Mouse (Mus musculus) gastrocnemius, adult 2 months (tissue): ENCODE results near the gene Upf3a. TPM values are rescaled to one million over a fixed set of nuclear protein-coding genes. Genes with fewer than 3 reads are reported as not detected.
"Not testable (repeated sequence)": the region's sequence is repeated elsewhere in the genome, so short reads cannot be mapped to it uniquely, and the experiment has no call there.

ENCODE experiments used
- DNase-seq: peaks from one replicate; pipeline ENCODE4 v3.0.0; 2022
- H3K27ac ChIP-seq: fragments of 200-600 bp; 2 replicates; pipeline ENCODE4 v1.8.1; 2022; ENCODE audit warnings: mild to moderate bottlenecking
- H3K4me3 ChIP-seq: fragments of 200-600 bp; 2 replicates; pipeline ENCODE4 v1.8.1; 2022; ENCODE audit warnings: mild to moderate bottlenecking, moderate library complexity
- CTCF ChIP-seq: fragments of 200-600 bp; IDR thresholded peaks from 2 replicates; pipeline ENCODE4 v1.8.1; 2022; ENCODE audit warnings: antibody characterized with exemption, mild to moderate bottlenecking, moderate library complexity
- intact Hi-C: fragments of 180-260 bp; cut with DNase I; formaldehyde crosslinking; loops from one replicate; pipeline ENCODE4 v1.15.1; 2025
- total RNA-seq, 2 experiments: library from RNA; stranded (reverse); gene quantifications; 2 replicates each; pipeline ENCODE4 v1.2.3; 2021

The Upf3a gene
- total RNA-seq, 2 experiments from 2014 or later: 8.8 to 10.1 TPM

- Histone ChIP-seq H3K27ac (peak overlapping the region; percentile 99), H3K4me3 (peak overlapping the region; percentile 77)
- intact Hi-C loops: loop anchor here (2.0 to 5.0 kb wide), 3 partner anchors 27 to 101 kb away; partner anchors contain the start of gene Champ1
- peak; percentile 99 for DNase-seq
- peak; percentile 95; the same call in 1 of the 2 replicates for TF ChIP-seq CTCF
These were observed 417 bp downstream of the Upf3a start for GRCm38 (mm10) chr8:13785764-13786299.

- intact Hi-C loops: loop anchor here (5.0 kb wide), 2 partner anchors 78 to 98 kb away; partner anchors contain the start of gene Champ1
- no peak overlapping the region for H3K4me3 ChIP-seq
- no peak for TF ChIP-seq CTCF
- no peak overlapping the region for H3K27ac ChIP-seq
- no peak for DNase-seq
These were observed 4.2 kb downstream of the Upf3a start for GRCm38 (mm10) chr8:13789606-13790005.

- intact Hi-C loops: no loop called here
- Histone ChIP-seq H3K27ac (0 out of 2 replicates have a peak overlapping the region, but pooled peaks have one; percentile 69), H3K4me3 (no peak overlapping the region)
- TF ChIP-seq CTCF: no peak
- no peak for DNase-seq
These were observed 7.8 kb downstream of the Upf3a start for GRCm38 (mm10) chr8:13793097-13793745.

GRCm38 (mm10) chr8:13793746-13794101 is 8.3 kb downstream of the Upf3a start:
- no peak for TF ChIP-seq CTCF
- DNase-seq: no peak
- Histone ChIP-seq H3K27ac (peak overlapping the region; percentile 69; the same call in 1 of the 2 replicates), H3K4me3 (no peak overlapping the region)
- intact Hi-C loops: no loop called here

- Histone ChIP-seq H3K27ac (no peak overlapping the region), H3K4me3 (no peak overlapping the region)
- TF ChIP-seq CTCF: no peak
- intact Hi-C loops: no loop called here
- DNase-seq: no peak
These were observed 12.3 kb downstream of the Upf3a start for GRCm38 (mm10) chr8:13797676-13798075.

- TF ChIP-seq CTCF: no peak
- H3K27ac ChIP-seq: no peak overlapping the region
- no peak overlapping the region for H3K4me3 ChIP-seq
- intact Hi-C loops: no loop called here
- no peak for DNase-seq
These were observed 14.2 kb downstream of the Upf3a start for GRCm38 (mm10) chr8:13799566-13799965.

- intact Hi-C loops: no loop called here
- no peak overlapping the region for H3K4me3 ChIP-seq
- DNase-seq: no peak
- TF ChIP-seq CTCF: no peak
- H3K27ac ChIP-seq: no peak overlapping the region
These were observed 43.3 kb downstream of the Upf3a start for GRCm38 (mm10) chr8:13828598-13829172.

GRCm38 (mm10) chr8:13838289-13838688 is 52.9 kb downstream of the Upf3a start, which contains the start of gene AF366264:
Gene AF366264 (minus strand): TSS chr8:13838389.
- H3K4me3 ChIP-seq, intact Hi-C loops, DNase-seq, H3K27ac ChIP-seq: not testable (repeated sequence)

GRCm38 (mm10) chr8:13843286-13843685 is 57.9 kb downstream of the Upf3a start:
- DNase-seq, H3K4me3 ChIP-seq, intact Hi-C loops, H3K27ac ChIP-seq: not testable (repeated sequence)

Other genes starting within 250 kb of the Upf3a start
- not detected for gene 1700029H14Rik, start 223.2 kb upstream of the Upf3a start, total RNA-seq
- gene Rasa3, start 108.0 kb upstream of the Upf3a start, total RNA-seq: 10 to 100 TPM in 1 of 2 experiments, 1 to 10 TPM in 1; 5.9 to 10.5 TPM
- gene Cfap97d2, start 79.7 kb upstream of the Upf3a start, total RNA-seq: not detected
- 10 to 100 TPM; 26.9 to 33.7 TPM for gene Cdc16, start 27.9 kb upstream of the Upf3a start, total RNA-seq
- gene AF366264, start 52.8 kb downstream of the Upf3a start, total RNA-seq: not detected
- gene Champ1, start 84.0 kb downstream of the Upf3a start, total RNA-seq: 1 to 10 TPM; 7.3 to 8.9 TPM
- 1 to 10 TPM; 4.2 to 7.8 TPM for gene Coprs, start 104.7 kb downstream of the Upf3a start, total RNA-seq